Mouse (Mus musculus) activated CD4-positive, CD25-positive, alpha-beta regulatory T cell, adult 4 months (primary cell): ENCODE measurements around the gene Nrxn3. TPM values are rescaled to one million over a fixed set of nuclear protein-coding genes. Genes with fewer than 3 reads are reported as not detected.

Experiments
- ATAC-seq: one replicate; pipeline ENCODE4 v1.8.0; 2017
- polyA plus RNA-seq, 2 experiments: library from polyadenylated mRNA; unstranded; fragments of 100-300 nt; shearing (Covaris generic); gene quantifications; one replicate each; pipeline ENCODE4 v1.2.1; 2017

The Nrxn3 gene
- polyA plus RNA-seq, 2 experiments from 2014 or later: 0.08 TPM; not detected in 1

DNA sequence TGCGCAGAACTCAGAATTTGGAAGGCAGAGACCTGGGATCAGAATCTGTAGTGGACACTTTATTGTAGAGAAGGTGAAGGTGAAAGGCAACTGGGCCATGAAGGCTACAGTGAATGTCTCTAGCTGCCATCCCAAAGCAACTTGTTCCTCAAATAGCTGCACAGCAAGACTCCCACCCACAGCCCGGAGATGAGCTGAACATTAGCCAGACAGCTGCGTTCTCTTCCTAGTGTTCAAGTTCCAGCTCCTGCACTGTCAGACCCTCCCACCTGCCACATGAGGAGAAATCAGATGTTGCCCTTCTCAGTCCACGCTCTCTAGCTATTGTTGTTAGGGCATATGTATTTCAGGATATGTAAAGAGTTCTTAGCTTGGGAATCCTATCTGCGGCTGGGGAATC, 94.2 kb downstream of the Nrxn3 start:
- no peak for ATAC-seq

DNA sequence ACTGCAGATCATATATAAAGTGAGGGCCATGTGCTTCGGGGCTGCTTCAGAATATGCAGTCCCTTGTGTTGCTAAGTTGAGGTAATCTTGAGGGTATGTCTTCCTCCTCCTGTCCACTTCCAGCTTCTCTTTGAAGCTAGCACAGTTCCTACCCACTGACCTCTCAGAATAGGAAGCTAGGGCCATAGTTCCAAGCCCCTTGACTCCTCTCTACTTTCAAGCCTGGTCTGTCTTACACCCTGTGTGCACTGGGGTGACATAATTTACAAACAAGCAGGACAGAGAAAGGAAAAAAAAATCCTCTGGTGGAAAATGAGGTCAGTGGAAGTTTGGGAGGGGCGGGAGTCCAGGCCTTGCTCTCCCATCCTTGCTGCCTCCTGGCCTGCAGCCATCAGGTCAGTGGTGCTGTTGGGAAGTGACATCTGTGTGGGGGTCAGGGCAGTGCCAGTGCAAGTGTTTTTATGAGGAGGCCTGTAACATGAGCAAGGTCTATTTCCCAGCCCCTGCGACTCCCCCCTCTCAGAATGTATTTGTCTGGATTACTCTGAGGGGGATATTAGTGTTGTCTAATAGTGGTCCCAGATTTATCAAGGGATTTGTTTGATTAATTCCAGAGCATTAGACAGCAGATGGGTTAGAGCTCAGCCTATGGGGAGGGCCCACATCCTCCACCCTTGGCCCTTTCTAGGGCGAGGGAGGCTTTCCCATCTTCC, 96.1 kb downstream of the Nrxn3 start:
- ATAC-seq: no peak

- no peak for ATAC-seq
Measured at GRCm38 (mm10) chr12:88819335-88819709, 96.6 kb downstream of the Nrxn3 start.

DNA sequence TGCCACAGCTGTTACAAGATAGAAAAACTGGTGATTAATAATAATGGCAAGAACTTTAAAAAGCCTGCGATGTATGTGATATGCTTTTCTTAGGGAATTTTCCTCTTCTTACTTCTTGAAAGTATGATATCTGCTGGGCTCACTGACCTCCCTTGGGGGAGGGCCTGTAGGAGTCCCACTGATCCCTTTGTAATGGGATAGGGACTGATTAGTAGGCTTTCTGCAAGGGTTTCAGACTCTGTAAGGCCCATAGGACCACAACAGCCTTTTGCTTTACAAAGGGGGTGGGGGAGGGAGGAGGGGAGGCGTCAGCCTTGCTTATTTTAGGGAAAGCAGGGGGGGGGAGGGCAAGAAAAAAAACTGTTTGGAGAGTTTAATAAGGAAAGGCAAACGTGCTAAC, 97.5 kb downstream of the Nrxn3 start:
- ATAC-seq: no peak

GRCm38 (mm10) chr12:88830851-88831250, 108.2 kb downstream of the Nrxn3 start:
- ATAC-seq: no peak

DNA sequence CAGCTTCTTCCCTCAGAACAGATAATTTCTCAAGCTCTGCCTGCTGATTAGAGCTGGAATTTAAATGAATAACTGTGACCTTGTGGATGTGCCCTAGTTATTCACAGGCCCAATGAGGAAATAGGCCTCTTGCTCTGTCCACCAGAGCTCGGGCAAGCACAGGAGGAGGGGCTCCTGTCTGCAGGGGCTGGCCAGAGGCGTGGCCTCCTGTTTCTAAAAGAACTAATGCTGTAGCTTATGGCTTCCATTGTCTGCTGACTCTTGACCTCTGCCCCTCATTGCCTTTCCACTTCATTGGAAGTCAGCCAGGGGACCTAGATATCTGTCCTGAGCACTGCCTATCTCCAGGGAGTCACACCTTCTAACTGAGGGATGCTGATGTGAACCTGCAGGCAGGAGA, 113.1 kb downstream of the Nrxn3 start:
- no peak for ATAC-seq

DNA sequence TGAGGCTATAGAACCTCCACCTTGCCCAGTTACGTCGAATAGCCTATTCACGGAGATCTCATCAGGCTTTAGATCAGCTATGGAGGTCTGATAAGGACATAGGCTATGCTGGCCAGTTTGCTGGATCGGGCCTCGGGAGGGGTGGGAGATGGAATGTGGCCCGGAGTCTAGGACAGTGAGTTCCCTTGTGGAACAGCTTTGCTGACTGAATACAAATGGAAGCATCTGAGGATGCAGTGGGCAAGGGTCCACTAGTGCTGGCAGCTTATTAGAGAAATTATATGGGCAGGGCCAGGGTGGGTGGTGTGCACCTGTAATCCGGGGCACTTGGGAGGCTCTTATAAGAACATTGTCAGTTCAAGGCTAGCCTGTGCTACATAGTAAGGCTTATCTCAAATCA, 117.0 kb downstream of the Nrxn3 start:
- ATAC-seq: no peak

- ATAC-seq: no peak
Measured at GRCm38 (mm10) chr12:88841350-88841749, 118.7 kb downstream of the Nrxn3 start.

DNA sequence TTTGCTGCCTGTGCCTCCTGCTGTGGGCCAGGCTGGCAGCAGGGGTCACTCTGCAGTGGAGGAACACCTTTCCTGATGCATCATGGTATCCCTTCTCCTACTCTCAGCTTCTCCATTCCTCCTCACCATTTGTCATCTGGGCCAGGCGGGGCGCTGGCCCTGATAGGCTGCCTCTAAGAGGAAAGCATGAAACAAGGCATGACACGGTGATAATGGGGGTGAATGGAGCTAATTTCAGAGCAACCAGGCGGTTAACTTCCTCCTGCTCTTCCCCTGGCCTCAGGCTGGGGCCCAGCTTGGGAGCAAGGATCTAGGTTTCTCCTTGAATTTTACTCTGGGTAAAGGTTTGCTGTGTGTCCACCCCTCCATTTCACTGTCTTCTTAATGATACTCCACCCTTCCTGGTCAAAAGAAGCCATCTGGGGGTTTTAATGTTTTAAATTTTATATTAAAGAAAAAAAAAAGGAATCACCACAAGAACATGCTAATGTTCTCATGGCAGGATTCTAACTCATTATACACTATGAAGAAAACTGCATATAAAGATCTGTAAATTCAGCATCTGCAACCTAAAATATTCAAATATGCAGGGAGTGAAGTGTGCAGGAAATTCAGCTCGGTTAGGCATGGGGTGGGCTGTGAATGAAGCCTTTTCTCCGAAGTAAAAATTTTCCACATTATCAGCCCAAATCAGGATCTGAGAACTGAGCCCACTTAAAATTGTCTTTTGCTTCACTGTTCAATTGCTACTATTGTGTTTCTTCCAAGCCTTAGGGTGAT, 127.9 kb downstream of the Nrxn3 start:
- ATAC-seq: no peak

GRCm38 (mm10) chr12:88854039-88854438, 131.4 kb downstream of the Nrxn3 start:
- ATAC-seq: no peak

DNA sequence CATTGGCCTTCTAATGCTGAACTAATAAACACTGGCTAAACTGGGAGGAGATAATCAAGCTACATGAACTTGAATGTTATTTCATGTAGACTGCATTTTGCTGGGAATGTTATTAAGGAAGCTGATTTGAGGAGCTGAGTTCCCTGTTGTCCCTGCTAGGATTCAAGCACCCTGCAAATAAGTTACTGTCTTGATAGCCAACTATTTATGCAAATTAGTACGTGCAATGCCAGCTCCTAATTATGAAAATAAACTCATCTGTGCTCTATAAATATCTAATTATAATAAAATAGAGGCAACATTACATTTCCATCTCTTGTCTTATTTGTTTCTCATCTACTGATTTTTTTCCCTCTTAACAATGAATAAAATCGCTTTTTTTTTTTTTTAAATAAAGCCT, 135.0 kb downstream of the Nrxn3 start:
- ATAC-seq: no peak

- ATAC-seq: no peak
Measured at GRCm38 (mm10) chr12:88859456-88860345, 137.0 kb downstream of the Nrxn3 start.

- ATAC-seq: no peak
Measured at GRCm38 (mm10) chr12:88860397-88860796, 137.7 kb downstream of the Nrxn3 start.

GRCm38 (mm10) chr12:88863069-88863468, 140.4 kb downstream of the Nrxn3 start:
- ATAC-seq: no peak

GRCm38 (mm10) chr12:88868288-88868687, 145.6 kb downstream of the Nrxn3 start:
- ATAC-seq: no peak

- ATAC-seq: no peak
Measured at GRCm38 (mm10) chr12:88897331-88897730, 174.7 kb downstream of the Nrxn3 start.

- ATAC-seq: no peak
Measured at GRCm38 (mm10) chr12:88900014-88900727, 177.5 kb downstream of the Nrxn3 start.

DNA sequence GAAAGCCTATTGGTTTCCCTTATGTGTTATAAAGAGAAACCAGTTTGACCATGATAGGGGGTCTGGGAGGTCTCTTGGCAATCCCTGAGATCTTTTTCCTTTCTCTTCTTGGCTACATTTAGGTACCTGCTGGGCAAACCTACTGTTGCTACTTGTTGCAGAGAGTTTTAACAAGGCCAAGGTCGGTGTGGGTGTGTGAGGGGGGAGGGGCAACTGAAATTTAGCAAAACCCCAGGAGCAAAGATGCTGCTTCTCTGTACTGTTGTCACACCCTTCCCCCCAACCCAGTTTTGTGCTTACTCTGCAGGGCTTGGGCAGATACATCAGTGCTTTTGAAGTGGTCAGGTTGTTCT, 178.0 kb downstream of the Nrxn3 start:
- no peak for ATAC-seq

GRCm38 (mm10) chr12:88910761-88911160, 188.1 kb downstream of the Nrxn3 start:
- no peak for ATAC-seq

DNA sequence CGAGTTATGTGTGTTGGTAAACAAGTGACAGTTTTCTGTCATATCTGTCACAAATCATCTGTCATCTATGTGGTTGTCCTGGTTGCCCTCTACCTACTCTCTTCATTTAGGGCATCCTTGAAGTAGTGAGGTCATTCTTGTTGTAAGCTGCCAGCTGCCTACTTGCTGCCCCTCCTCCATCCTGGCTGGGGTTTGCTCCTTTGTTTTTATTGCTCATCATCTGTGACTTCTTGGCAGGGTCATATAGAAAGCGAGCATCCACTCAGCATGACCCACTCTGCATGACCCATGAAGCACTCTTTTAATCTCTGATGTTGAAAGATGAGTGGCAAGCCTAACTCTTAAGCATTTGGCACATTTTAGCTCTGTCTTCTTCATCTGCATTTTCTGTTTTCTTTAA, 194.1 kb downstream of the Nrxn3 start:
- ATAC-seq: no peak

DNA sequence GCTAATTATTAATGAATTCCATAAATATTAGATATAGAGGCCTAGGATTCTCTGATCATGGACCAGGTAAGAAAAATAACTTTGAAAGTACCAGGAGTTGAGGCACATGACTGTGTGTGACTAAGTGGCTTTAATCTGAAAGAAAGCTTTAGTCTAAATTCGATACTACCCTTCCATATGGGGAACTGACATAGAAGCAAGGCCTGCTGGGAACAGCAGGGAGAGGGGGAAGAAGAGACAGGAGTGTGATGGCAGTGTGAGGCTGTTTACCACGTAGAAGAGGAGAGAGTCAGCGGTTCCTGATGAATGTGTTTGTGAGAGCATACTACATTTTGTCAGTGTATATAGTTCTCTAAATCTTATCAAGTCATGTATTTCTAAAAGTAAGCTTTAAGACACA, 202.2 kb downstream of the Nrxn3 start:
- ATAC-seq: no peak

- no peak for ATAC-seq
Measured at GRCm38 (mm10) chr12:88926306-88926705, 203.6 kb downstream of the Nrxn3 start.

DNA sequence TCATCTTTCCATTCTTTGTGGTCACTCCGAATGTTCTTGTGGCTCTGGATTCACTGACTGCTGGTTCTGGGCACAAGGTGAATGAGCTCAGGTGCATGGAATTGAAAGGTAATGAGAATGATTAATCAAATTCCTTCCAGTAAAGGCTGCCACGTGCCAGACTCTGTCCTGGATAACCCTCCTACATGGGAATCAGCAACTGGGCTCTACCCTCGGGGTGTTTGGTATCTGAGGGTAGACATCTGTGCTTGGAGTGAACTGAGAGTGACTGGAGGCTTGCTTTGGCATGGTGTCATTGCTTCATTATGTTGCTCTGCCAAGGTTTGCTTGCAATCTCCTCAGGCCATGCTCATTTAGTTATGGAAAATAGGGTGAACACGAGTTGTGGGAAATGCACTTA, 209.0 kb downstream of the Nrxn3 start:
- no peak for ATAC-seq
